Mouse (Mus musculus) liver, adult 2 months (tissue): ENCODE measurements around the gene Tlk1.

Source experiments
- CTCF ChIP-seq: fragments of 200-500 bp; IDR thresholded peaks from 2 replicates; pipeline ENCODE4 v1.5.1; 2011; ENCODE audit warnings: low read depth, low read length, control low read depth
- POLR2A ChIP-seq: fragments of 200-500 bp; IDR thresholded peaks from 2 replicates; pipeline ENCODE4 v1.6.1; 2011; ENCODE audit warnings: low read length, control low read depth; ENCODE audit not compliant: insufficient read depth; ENCODE audit errors: extremely low read depth

DNA sequence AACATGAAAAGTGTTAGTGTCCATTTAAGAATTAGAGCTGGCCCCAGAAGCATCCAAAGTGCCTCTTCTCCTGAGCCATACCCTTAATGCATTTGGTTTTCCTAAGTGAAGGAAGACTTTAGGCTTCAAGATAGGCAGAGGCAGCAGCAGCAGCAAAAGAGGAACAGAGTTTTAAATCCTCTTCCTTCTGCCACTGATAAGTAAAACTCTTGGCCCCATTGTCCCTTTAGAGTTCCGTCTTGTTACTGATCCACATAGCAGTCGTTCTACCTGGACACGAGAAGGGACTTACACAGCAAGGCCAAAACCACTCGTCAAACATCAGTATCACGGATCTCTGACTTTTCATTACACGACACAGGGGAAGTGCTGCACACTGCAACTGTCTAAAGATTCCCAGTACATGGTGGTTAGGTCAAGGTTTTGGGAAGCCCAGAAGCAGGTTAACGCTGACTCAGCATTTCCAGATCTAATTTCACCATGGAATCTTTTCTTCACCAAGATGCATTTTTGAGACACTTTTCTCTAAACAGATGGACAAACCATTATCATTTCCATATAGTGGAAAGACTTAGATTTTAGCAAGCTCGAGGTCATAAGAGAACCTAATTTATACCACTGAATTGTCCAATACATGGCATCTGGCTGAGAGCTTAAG is 28.8 kb upstream of the Tlk1 start:
- TF ChIP-seq POLR2A = no peak
- TF ChIP-seq CTCF = no peak
